Mouse (Mus musculus) T-cell, adult 66 days (primary cell): Measurements from ENCODE around the gene Usp7. TPM values are rescaled to one million over a fixed set of nuclear protein-coding genes. Genes with fewer than 3 reads are reported as not detected.

ENCODE experiments used
- total RNA-seq, 2 experiments: library from RNA; stranded (reverse); gene quantifications; 3 replicates in 1 of 2; 4 replicates in 1 of 2; pipeline ENCODE4 v1.2.4; 2023

Gene Usp7
- 100 to 1,000 TPM; 269 to 277 TPM for total RNA-seq

DNA sequence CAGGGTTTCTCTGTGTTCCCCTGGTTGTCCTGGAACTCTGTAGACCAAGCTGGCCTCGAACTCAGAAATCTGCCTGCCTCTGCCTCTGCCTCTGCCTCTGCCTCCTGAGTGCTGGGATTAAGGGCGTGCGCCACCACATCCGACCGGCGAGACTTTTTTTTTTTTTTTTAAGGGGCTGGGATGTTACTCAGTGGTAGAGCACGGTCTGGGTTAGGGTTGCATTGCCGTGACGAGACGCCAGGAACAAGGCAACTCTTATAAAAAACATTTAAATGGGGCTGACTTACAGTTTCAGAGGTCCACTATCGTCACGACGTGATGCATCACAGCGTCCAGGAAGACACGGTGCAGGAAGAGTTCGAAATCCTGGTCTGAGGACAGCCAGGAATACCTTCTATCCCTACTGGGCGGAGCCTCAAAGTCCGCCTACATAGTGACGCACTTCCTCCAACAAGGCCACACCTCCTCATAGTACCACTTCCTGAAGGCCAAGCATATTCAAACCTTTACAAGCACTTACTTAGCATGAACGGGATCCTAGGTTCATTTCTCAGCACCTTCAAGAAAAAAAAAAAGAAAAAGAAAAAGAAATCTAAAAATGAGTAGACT, at the start of gene Usp7:
Gene Usp7 (minus strand): TSS at position 360 of the 609 bp plus-strand sequence.

DNA sequence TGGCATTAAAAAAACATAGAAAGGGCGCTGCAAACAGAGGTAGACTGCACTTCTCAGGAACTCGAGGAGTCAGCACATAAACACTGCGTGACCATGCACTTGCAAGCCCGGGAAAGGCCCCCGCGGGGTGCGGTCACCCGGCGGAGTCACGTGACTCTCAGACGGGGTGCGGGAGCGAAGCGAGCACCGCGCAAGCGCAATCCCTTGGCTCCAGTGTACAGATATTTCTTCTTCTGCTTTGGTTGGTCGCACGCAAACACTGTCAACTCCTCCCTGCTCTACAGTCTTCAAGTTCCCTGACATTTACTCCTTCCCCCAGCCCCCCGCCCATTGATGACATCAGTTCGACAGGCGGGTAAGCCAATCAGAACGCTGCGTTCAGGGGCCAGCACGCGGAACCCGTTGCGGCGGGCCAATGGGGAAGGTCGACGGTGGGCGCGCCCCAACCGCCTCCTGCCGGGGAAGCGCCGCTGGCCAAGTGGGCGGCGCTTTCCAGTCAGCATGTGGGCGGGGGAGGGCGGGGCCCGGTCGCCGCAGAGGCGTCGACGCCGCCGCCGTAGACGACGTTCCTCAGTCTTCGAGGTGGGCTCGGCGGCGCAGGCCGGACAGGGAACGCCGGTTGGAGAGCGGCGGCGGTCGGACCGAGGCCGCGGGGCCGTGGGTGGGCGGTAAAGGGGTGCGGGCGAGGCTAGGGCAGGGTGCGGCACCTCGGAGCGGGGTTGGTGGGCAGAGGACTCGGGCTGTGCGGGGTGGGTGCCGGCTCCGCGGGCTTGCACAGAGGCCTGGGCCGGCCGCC, 37.7 kb upstream of the Usp7 start, which contains the start of gene 1810013L24Rik:
Gene 1810013L24Rik (plus strand): TSS at position 537 of the 796 bp plus-strand sequence.

DNA sequence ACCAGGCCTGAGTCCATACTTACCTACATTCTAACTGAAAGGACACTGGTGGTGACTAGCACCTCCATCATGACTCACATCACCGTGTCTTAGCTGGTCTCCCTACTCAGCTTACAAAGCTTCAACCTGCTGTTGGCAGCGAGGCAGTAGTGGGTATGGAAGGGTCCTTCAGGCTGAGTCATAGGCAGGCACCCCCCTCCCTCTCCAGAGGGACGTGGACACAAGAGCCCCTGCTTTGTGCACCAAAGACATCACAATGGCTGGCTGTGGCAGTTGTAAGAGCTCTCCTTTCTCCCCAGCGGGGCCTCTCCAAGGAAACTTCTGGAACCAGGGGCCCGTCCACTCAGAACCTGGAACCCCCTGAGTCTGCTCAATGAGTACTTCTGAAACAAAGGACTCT, 111.6 kb downstream of the Usp7 start, which contains the start of gene Gm5767:
Gene Gm5767 (plus strand): TSS at position 301 of the 400 bp plus-strand sequence.

DNA sequence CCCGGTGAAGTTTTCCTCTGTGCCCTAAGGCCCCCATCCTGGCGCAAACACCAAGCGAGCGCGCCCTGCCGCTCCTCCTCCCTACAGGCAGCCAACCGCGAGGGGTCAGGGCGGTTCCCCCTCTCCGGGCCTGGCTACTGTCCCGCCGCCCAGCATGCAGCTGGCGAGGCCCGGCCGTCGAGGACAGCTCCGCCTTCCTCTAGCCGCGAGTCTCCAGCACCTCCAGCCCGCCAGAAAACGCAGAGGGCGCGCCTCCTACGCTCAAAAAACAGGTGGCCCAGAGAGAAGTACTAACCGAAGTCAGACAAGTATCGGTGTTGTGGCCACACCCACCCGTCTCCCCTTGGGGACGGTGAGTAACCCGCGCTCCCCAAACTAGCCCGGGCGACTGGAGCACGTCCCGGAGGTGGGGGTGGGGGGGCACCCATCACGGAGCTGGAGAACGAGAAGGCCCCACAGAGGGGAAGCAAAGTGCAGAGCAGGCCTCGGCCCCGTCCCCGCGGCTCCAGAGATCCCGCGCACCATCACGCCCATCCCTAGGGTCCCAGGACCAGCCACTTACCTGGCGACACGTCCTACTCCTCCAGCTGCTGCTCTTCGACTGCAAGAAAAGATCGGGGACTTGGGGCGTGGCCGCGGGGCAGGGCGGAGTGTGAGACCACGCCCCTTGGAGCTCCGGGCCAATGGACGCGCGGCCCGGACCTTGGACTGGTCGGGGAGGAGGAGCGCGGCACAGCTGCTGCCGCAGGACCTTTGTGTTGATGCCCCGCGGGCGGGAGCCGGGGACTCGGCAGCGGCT, 120.4 kb downstream of the Usp7 start, which contains the start of gene Carhsp1:
Gene Carhsp1 (minus strand): TSS at position 605 of the 799 bp plus-strand sequence.

Other genes starting within 250 kb of the Usp7 start
- gene Pmm2, start 154.6 kb downstream of the Usp7 start, total RNA-seq: 100 to 1,000 TPM; 122 to 130 TPM
- 10 to 100 TPM; 14.8 to 16.3 TPM for gene Tmem186, start 154.6 kb downstream of the Usp7 start, total RNA-seq
- 10 to 100 TPM; 15.8 to 16.1 TPM for gene Carhsp1, start 120.2 kb downstream of the Usp7 start, total RNA-seq
- gene Gm5767, start 111.5 kb downstream of the Usp7 start, total RNA-seq: 1 to 10 TPM in 1 of 2 experiments, not detected in 1; 1.7 TPM
- 100 to 1,000 TPM; 109 to 118 TPM for gene 1810013L24Rik, start 37.8 kb upstream of the Usp7 start, total RNA-seq